Mouse (Mus musculus): ENCODE measurements around the gene Pih1d1.

Pih1d1 gene

GRCm38 (mm10) chr7:45169495-45169894 is 15.4 kb downstream of the Pih1d1 start:
- DNase-seq: no peak

- DNase-seq: peak; percentile 63
Measured at GRCm38 (mm10) chr7:45172974-45173373, 18.9 kb downstream of the Pih1d1 start.

GRCm38 (mm10) chr7:45173772-45174171 is 19.7 kb downstream of the Pih1d1 start:
- DNase-seq: peak; percentile 43

GRCm38 (mm10) chr7:45174567-45175280 is 20.6 kb downstream of the Pih1d1 start:
- no peak for DNase-seq

- DNase-seq: no peak
Measured at GRCm38 (mm10) chr7:45175398-45175797, 21.3 kb downstream of the Pih1d1 start.

- no peak for DNase-seq
Measured at GRCm38 (mm10) chr7:45175929-45176328, 21.8 kb downstream of the Pih1d1 start.

- no peak for DNase-seq
Measured at GRCm38 (mm10) chr7:45176356-45176755, 22.3 kb downstream of the Pih1d1 start.

- DNase-seq: no peak
Measured at GRCm38 (mm10) chr7:45178550-45178949, 24.4 kb downstream of the Pih1d1 start.

GRCm38 (mm10) chr7:45179469-45179868 is 25.4 kb downstream of the Pih1d1 start, which contains the start of gene Gfy:
TSS of gene Gfy (minus strand) at chr7:45179569.
- DNase-seq: no peak

- no peak for DNase-seq
Measured at GRCm38 (mm10) chr7:45180896-45181477, 26.9 kb downstream of the Pih1d1 start, which contains the start of gene Pth2. TSS of gene Pth2 (plus strand) at chr7:45180995.

GRCm38 (mm10) chr7:45181540-45181939 is 27.4 kb downstream of the Pih1d1 start:
- no peak for DNase-seq

GRCm38 (mm10) chr7:45182199-45182601 is 28.1 kb downstream of the Pih1d1 start:
- peak; percentile 90 for DNase-seq

- no peak for DNase-seq
Measured at GRCm38 (mm10) chr7:45182606-45183005, 28.5 kb downstream of the Pih1d1 start.

- DNase-seq: no peak
Measured at GRCm38 (mm10) chr7:45183672-45184071, 29.6 kb downstream of the Pih1d1 start.

- DNase-seq: no peak
Measured at GRCm38 (mm10) chr7:45185921-45186320, 31.8 kb downstream of the Pih1d1 start.

GRCm38 (mm10) chr7:45189600-45189999 is 35.5 kb downstream of the Pih1d1 start:
- DNase-seq: no peak

GRCm38 (mm10) chr7:45190186-45190585 is 36.1 kb downstream of the Pih1d1 start:
- no peak for DNase-seq

- no peak for DNase-seq
Measured at GRCm38 (mm10) chr7:45191161-45191560, 37.1 kb downstream of the Pih1d1 start.

GRCm38 (mm10) chr7:45191803-45192363 is 37.8 kb downstream of the Pih1d1 start:
- DNase-seq: no peak

- no peak for DNase-seq
Measured at GRCm38 (mm10) chr7:45192585-45193310, 38.6 kb downstream of the Pih1d1 start.

GRCm38 (mm10) chr7:45193406-45193805 is 39.3 kb downstream of the Pih1d1 start:
- no peak for DNase-seq

GRCm38 (mm10) chr7:45193871-45194785 is 40.0 kb downstream of the Pih1d1 start:
- no peak for DNase-seq

Data from thymus, postnatal 14 days (tissue).